Mouse (Mus musculus): ENCODE results near the gene Cbx5. TPM values are rescaled to one million over a fixed set of nuclear protein-coding genes. Genes with fewer than 3 reads are reported as not detected.

Cbx5 gene
- polyA plus RNA-seq, 1 experiment from 2014 or later: 98.0 TPM

DNA sequence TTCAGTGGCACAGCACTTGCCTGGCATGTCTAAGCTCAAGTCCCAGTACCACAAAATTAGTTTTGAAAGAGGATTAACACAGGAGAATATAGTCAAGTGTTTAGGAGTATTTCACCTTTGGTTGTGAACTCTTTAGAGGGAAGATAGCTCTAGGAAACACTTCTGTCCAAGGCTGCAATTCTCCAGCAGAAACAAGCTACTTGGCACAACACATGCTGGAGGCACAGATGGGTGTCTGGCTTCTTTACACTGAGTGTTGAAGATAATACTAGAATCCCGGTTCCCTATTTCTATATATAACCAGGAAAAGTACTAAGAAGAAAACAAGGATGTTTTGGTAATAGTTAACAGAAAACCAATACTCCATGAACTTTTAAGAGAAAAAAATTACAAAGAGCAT is 42.8 kb downstream of the Cbx5 start:
- Histone ChIP-seq H3K27ac (no peak overlapping the region), H3K4me3 (replicated peaks) (no peak overlapping the region), H3K9ac (no peak overlapping the region), H3K4me1 (replicated peaks) (no peaks in the 10 kb centered on the region), H3K4me2 (replicated peaks) (no peak overlapping the region), H3K9me3 (no peaks in the 10 kb centered on the region), H3K36me3 (peaks cover 11% of the 10 kb centered on the region; the same call in 1 of the 2 replicates), H3K27me3 (replicated peaks) (no peaks in the 10 kb centered on the region)
- WGBS: 86% methylated on average over 1 of the region's 1 CpGs
- ATAC-seq: no peak

DNA sequence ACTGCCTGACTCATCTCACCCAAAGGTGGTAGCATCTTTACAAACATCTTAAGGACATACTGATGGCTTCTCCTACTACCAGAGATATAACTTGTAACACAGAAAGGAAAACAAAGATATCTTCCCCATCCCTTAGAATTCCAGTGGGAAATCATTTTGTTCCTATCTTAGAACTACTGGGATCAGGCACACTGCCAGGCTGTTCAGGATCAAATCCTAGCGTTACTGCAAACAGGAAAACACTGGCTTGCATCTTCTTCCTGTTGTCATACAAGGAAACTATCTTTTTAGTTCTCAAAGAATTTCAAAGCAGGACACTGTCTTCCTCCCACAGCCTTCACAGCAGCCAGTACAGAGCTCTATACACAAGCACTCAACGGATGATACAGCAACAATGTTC is 46.0 kb downstream of the Cbx5 start:
- Histone ChIP-seq H3K9ac (no peak overlapping the region), H3K27ac (no peak overlapping the region), H3K4me3 (replicated peaks) (no peak overlapping the region), H3K4me1 (replicated peaks) (no peaks in the 10 kb centered on the region), H3K36me3 (peaks cover 11% of the 10 kb centered on the region; the same call in 1 of the 2 replicates), H3K4me2 (replicated peaks) (no peak overlapping the region), H3K27me3 (replicated peaks) (no peaks in the 10 kb centered on the region), H3K9me3 (no peaks in the 10 kb centered on the region)
- no peak for ATAC-seq
- 77% methylated on average over 2 of the region's 2 CpGs for WGBS

DNA sequence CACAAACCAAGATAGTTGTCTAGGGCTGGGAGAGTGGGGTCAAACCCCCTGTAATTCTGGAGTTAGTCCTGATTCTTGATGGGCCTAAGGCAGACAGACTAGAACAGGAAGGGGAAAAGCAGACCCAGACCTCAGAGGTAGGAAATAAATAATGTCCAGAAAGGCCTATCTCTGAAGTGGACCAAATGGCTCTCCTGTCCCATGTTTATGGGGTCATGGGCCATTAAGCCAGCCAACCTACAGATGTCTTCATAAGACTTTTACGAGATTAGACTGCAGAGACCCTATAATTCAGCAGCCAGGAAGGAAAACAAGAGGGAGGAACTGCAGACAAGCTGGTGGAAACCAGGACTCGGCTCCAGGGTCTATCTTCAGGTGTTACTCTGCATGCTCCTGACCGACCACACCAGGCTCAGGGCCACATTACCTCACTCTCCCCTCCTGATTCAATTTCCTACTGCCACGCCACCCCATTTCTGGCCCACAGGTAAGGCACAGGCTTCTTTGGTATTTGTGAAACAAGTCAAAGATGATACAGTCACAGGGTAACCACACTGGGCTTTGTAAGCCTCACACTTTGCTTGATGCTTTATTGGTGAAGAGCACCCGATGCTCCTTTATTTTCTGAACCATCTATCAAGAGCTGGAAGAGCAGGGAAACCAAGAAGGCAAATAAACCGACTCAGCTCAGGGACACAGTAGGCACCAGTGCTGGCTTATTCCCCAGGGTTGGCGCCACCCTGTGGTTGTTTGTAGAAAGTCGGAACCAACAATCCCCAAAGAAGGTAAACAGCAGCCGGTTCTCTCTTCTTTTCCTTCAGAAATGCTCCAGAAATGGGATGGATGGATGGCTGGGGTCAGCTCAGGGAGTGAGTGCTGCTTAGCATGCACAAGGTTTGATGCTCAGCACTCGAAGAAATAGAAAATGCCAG is 48.8 kb downstream of the Cbx5 start:
- H3K9me3 ChIP-seq: no peaks in the 10 kb centered on the region
- H3K4me1 ChIP-seq (replicated peaks): no peaks in the 10 kb centered on the region
- no peak overlapping the region for H3K4me3 ChIP-seq (replicated peaks)
- no peak overlapping the region for H3K27ac ChIP-seq
- H3K27me3 ChIP-seq (replicated peaks): no peaks in the 10 kb centered on the region
- peaks cover 5% of the 10 kb centered on the region; the same call in 1 of the 2 replicates for H3K36me3 ChIP-seq
- H3K4me2 ChIP-seq (replicated peaks): no peak overlapping the region
- no peak for ATAC-seq
- WGBS: 57% methylated on average over 10 of the region's 10 CpGs
- no peak overlapping the region for H3K9ac ChIP-seq

DNA sequence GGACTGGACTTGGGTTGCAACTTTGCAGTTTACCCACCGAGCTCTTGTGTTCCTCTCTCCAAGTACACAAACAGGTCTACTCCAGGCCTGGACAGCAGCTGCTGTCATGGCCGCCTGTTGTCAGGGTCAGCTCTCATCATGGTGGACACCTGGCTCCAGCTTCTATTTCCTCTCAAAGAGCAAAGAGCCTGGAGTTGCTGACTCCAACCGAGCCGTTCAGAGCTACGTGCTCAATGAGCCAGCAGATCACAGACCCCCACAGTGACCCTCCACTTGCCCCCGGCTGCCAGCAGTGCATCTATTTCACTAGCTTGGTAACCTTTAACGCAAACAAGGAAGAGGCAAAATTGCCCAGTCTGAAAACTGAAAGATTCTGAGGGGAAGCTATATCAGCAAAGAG is 49.5 kb downstream of the Cbx5 start:
- no peaks in the 10 kb centered on the region for H3K4me1 ChIP-seq (replicated peaks)
- no peak overlapping the region for H3K9ac ChIP-seq
- no peak overlapping the region for H3K4me2 ChIP-seq (replicated peaks)
- H3K4me3 ChIP-seq (replicated peaks): no peak overlapping the region
- 73% methylated on average over 7 of the region's 7 CpGs for WGBS
- no peak overlapping the region for H3K27ac ChIP-seq
- no peaks in the 10 kb centered on the region for H3K9me3 ChIP-seq
- no peak for ATAC-seq
- no peaks in the 10 kb centered on the region for H3K27me3 ChIP-seq (replicated peaks)
- peaks cover 5% of the 10 kb centered on the region; the same call in 1 of the 2 replicates for H3K36me3 ChIP-seq

DNA sequence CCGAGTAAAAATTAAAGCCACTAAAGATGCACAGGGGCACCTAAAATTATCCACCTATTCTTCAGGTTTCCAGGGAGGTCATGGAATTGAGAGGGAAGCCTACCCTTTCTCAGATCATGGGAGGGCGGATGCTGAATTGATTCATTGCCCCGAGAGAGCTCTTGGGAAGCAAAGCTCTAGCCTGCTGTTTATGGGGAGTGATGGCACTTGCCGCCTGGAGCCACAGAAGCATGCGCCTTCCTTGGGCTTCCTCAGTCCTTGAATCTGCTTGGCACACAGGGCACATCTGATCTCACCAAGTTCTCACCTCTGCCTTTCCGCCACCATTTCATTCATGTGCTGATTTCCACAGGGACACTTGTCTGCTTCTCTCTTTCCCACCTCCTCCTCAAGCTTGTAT is 51.8 kb downstream of the Cbx5 start:
- Histone ChIP-seq H3K9ac (no peak overlapping the region), H3K4me1 (replicated peaks) (peaks cover 12% of the 10 kb centered on the region)

DNA sequence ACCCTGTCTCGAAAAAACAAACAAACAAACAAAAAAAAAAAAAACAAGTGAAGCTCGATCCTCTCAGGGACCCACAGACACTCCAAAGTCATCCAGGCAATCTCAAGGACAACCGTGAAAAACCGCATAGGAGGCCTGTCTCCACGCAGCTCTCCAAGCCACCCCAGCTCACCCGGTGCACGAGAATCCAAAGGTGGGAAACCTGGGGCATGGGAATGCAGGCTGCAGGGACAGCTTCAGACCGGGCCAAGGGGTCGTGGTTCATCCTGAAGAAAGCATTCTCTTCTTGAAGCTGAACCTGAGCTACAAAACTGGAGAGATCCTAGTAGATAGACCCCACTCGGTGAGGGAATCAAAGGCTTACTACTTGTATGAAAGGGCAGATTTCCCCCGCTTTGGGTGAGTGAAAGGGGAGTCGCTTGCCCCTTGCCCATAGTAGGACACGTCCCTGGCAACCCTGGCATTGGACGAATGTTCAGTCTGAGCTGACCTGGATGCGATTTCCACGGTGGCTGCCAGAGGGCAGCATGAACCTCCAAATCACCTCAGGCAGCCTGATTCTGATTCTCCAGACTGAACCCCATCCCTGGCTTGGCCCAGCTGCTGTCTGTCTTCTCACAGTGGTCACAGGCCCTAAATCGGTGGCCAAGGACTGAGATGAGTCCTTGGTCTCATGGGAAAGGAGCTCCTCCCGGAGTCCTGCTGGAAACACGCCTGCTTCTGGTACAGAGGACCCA is 54.0 kb downstream of the Cbx5 start:
- WGBS: 46% methylated on average over 19 of the region's 19 CpGs
- peaks cover 28% of the 10 kb centered on the region for H3K27me3 ChIP-seq (replicated peaks)
- no peak overlapping the region for H3K4me2 ChIP-seq (replicated peaks)
- no peak overlapping the region for H3K4me3 ChIP-seq (replicated peaks)
- no peaks in the 10 kb centered on the region for H3K36me3 ChIP-seq
- H3K9me3 ChIP-seq: no peaks in the 10 kb centered on the region
- H3K9ac ChIP-seq: no peak overlapping the region
- no peak overlapping the region for H3K27ac ChIP-seq
- H3K4me1 ChIP-seq (replicated peaks): peaks cover 17% of the 10 kb centered on the region
- ATAC-seq: no peak

More for the DNA sequence above, 51.8 kb downstream of the Cbx5 start:
- Histone ChIP-seq H3K4me2 (replicated peaks) (no peak overlapping the region), H3K27ac (no peak overlapping the region), H3K4me3 (replicated peaks) (no peak overlapping the region), H3K27me3 (replicated peaks) (peaks cover 15% of the 10 kb centered on the region), H3K9me3 (no peaks in the 10 kb centered on the region), H3K36me3 (peaks cover 5% of the 10 kb centered on the region; the same call in 1 of the 2 replicates)
- WGBS: 84% methylated on average over 6 of the region's 6 CpGs
- ATAC-seq: no peak

DNA sequence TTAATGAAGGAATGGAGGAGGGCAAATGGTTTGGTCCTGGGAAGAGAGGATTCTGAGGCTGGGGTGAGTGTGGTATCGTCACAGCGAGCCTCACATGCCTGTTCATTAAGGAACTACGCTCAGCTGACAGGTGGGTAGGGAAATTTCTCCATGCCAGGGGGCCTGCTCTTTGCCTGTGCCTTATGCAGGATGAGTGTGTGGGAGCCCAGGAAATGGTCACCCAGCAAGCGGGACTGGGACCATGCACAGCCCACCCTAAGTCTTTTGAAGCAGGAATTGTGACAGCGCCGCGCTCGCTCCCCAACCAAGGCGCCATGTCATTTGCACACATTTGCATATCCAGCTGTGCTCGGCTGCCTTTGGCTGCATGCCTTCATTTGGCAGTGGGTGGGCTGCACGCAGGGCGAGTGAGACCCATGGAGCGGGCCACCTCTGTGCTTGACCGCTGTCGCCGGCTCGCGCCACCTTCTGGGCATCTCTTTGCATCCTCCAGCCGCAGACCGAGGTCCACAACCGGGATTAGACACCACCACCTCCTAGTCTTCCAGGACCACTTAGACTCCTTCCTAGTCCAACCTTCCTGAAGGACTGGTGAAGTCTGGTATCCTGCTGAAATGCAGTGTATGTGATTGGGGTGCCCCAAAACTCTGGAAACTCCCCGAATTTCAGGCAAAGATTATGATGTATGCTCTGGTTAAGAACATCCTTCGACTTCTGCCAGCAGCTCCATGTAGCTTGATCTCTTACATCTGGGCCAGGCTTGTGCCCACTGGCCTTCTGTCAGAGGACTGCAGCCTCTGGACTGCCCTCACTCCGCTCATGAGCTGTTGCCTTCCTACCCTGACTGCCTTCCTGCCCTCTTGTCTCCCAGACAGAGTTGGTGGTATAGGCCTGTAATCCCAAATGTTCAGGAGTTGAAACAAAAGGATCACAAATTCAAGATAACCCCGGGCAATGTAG is 55.7 kb downstream of the Cbx5 start:
- Histone ChIP-seq H3K27me3 (replicated peaks) (peaks cover 43% of the 10 kb centered on the region), H3K9ac (peak overlapping the region; percentile 20; the same call in 1 of the 2 replicates), H3K4me3 (replicated peaks) (0 out of 2 replicates have a peak overlapping the region, but pooled peaks have one; percentile 12), H3K36me3 (no peaks in the 10 kb centered on the region), H3K27ac (no peak overlapping the region), H3K4me1 (replicated peaks) (peaks cover 20% of the 10 kb centered on the region), H3K9me3 (no peaks in the 10 kb centered on the region), H3K4me2 (replicated peaks) (peak overlapping the region; percentile 82)
- WGBS: 15% methylated on average over 25 of the region's 25 CpGs
- ATAC-seq: 0 out of 2 replicates have a peak, but pooled peaks have one; percentile 4

DNA sequence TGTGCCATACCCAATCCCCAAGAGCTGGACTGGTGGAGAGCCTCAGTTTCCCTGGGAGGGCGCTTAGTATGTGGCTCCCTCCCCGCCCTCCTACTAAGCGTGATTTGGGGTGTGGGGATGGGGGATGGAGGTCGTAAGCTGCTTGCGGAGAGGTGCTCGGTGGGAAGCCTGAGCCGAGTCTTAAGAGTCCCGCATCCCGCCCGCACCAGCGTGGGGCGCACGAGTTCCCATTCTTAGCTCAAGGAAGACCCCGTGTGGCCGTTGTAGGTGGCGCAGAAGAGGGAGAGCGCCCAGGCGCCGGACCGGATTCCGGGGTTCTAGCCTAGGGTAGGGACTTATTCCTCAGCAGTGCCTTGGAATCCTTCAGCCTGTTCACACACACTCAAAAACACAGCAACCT is 56.5 kb downstream of the Cbx5 start:
- WGBS: 1% methylated on average over 21 of the region's 21 CpGs
- Histone ChIP-seq H3K27me3 (replicated peaks) (peaks cover 46% of the 10 kb centered on the region), H3K36me3 (no peaks in the 10 kb centered on the region), H3K9me3 (no peaks in the 10 kb centered on the region), H3K27ac (no peak overlapping the region), H3K9ac (no peak overlapping the region), H3K4me2 (replicated peaks) (peak overlapping the region; percentile 82), H3K4me3 (replicated peaks) (peak overlapping the region; percentile 35), H3K4me1 (replicated peaks) (peaks cover 20% of the 10 kb centered on the region)
- peak; percentile 44; the same call in 1 of the 2 replicates for ATAC-seq

DNA sequence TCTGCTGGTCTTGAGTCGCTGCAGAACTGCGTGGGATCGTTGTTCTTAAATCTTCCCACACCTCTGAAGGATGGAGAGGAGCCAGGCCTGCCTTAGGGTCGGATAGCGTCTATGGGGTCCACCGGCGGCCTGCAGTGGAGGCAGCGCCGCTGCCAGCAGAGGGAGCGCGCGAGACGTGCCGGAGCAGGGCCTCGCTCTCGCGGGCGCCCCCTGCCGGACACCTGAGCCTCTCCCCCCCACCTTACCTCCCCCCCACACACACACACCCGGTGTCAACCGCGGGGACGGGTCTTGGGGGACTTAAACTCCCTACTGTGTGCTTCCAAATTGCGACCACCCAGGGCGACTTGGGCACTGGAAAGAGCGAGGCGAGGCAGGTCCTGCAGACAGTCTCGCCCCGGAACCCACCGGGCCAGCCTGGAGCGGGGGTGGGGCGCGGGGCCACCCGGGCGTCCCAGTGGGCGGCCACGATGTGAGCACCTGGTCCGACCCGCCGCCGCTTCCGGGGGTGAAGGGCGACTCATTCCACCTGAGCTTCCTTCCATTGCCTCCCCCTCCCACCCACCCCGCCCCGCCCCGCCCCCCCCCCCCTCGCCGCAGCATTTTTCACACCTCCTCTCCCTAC is 57.3 kb downstream of the Cbx5 start:
- Histone ChIP-seq H3K27ac (no peak overlapping the region), H3K4me2 (replicated peaks) (peak overlapping the region; percentile 82), H3K9me3 (no peaks in the 10 kb centered on the region), H3K27me3 (replicated peaks) (peaks cover 52% of the 10 kb centered on the region), H3K4me1 (replicated peaks) (peaks cover 27% of the 10 kb centered on the region), H3K36me3 (no peaks in the 10 kb centered on the region), H3K9ac (no peak overlapping the region), H3K4me3 (replicated peaks) (peak overlapping the region; percentile 35)
- WGBS: 1% methylated on average over 44 of the region's 48 CpGs
- ATAC-seq: peak; percentile 69

DNA sequence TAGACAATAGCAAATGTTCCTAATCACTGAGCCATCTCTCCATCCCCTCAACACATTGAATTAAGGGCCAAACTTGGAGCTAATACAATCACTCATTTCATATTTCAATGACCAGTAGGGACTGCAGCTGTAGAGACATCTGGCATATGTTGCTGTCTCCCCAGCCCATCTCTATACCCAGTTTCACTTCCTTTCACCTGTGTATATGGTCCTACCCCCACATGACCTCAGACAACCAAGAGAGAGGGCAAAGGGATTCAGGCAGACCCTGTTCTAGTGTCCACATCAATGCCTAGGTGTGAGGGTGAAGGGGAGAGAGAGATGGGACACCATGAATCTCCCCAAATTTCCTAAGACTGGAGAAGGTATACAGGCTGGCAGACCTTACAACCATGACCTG is 59.2 kb downstream of the Cbx5 start:
- Histone ChIP-seq H3K27me3 (replicated peaks) (peaks cover 67% of the 10 kb centered on the region), H3K4me1 (replicated peaks) (peaks cover 32% of the 10 kb centered on the region), H3K4me3 (replicated peaks) (no peak overlapping the region), H3K36me3 (no peaks in the 10 kb centered on the region), H3K27ac (no peak overlapping the region), H3K9me3 (no peaks in the 10 kb centered on the region), H3K9ac (no peak overlapping the region), H3K4me2 (replicated peaks) (no peak overlapping the region)
- ATAC-seq: no peak

DNA sequence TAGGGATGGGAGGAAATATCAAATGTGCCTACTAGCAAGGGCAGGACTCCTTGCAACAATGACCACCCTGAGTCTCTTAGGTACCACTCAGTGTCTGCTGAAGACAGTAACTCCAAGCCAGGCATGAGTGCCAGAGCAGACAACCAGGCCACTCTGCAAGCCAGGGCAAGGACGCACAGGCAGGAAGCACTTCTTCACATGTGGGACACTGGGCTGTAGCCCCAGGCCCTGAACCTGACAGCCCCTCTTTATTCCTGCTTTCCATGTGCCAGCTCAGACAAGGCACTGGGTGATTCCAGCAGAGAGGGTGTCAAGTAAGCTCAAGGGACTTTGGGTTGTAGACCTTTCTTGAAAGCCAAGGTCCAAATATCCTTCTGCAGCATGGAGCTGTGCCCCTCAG is 60.8 kb downstream of the Cbx5 start:
- no peak overlapping the region for H3K9ac ChIP-seq
- peaks cover 79% of the 10 kb centered on the region for H3K27me3 ChIP-seq (replicated peaks)
- H3K27ac ChIP-seq: no peak overlapping the region
- no peaks in the 10 kb centered on the region for H3K9me3 ChIP-seq
- 79% methylated on average over 1 of the region's 1 CpGs for WGBS
- no peak overlapping the region for H3K4me3 ChIP-seq (replicated peaks)
- peaks cover 29% of the 10 kb centered on the region for H3K4me1 ChIP-seq (replicated peaks)
- ATAC-seq: no peak
- no peak overlapping the region for H3K4me2 ChIP-seq (replicated peaks)
- H3K36me3 ChIP-seq: no peaks in the 10 kb centered on the region
